Mouse (Mus musculus) lung, postnatal 14 days (tissue): Measurements from ENCODE around the gene Prnp.

Experiments used
- DNase-seq: peaks from one replicate; pipeline ENCODE4 v3.0.0; 2021

Gene Prnp

GRCm38 (mm10) chr2:131909683-131910572 is at the start of gene Prnp, which contains the start of gene Prn:
Gene Prnp, plus strand, starts transcription at chr2:131909928.
Gene Prn, plus strand, starts transcription at chr2:131909957.
- DNase-seq, result peak; percentile 94

GRCm38 (mm10) chr2:131862617-131863275 is 47.0 kb upstream of the Prnp start:
- DNase-seq, result no peak

GRCm38 (mm10) chr2:131863472-131863871 is 46.3 kb upstream of the Prnp start:
- DNase-seq, result no peak

- DNase-seq, result no peak
Measured at GRCm38 (mm10) chr2:131864262-131864796, 45.4 kb upstream of the Prnp start.

- DNase-seq, result no peak
Measured at GRCm38 (mm10) chr2:131866676-131867075, 43.1 kb upstream of the Prnp start.

GRCm38 (mm10) chr2:131868983-131869382 is 40.7 kb upstream of the Prnp start:
- no peak for DNase-seq

GRCm38 (mm10) chr2:131873376-131873775 is 36.4 kb upstream of the Prnp start:
- no peak for DNase-seq

GRCm38 (mm10) chr2:131876551-131877265 is 33.0 kb upstream of the Prnp start:
- no peak for DNase-seq

- DNase-seq, result no peak
Measured at GRCm38 (mm10) chr2:131881766-131882165, 28.0 kb upstream of the Prnp start.

GRCm38 (mm10) chr2:131883136-131883535 is 26.6 kb upstream of the Prnp start:
- no peak for DNase-seq

GRCm38 (mm10) chr2:131886503-131887160 is 23.1 kb upstream of the Prnp start:
- no peak for DNase-seq

GRCm38 (mm10) chr2:131888233-131888632 is 21.5 kb upstream of the Prnp start:
- no peak for DNase-seq

- no peak for DNase-seq
Measured at GRCm38 (mm10) chr2:131892534-131892933, 17.2 kb upstream of the Prnp start.

- no peak for DNase-seq
Measured at GRCm38 (mm10) chr2:131895106-131895505, 14.6 kb upstream of the Prnp start.

- no peak for DNase-seq
Measured at GRCm38 (mm10) chr2:131896011-131896410, 13.7 kb upstream of the Prnp start.

GRCm38 (mm10) chr2:131897336-131898109 is 12.2 kb upstream of the Prnp start:
- no peak for DNase-seq

GRCm38 (mm10) chr2:131902423-131902822 is 7.3 kb upstream of the Prnp start:
- DNase-seq, result no peak

GRCm38 (mm10) chr2:131902867-131903266 is 6.9 kb upstream of the Prnp start:
- DNase-seq, result peak; percentile 39

- DNase-seq, result no peak
Measured at GRCm38 (mm10) chr2:131905025-131905424, 4.7 kb upstream of the Prnp start.

- DNase-seq, result peak; percentile 20
Measured at GRCm38 (mm10) chr2:131905776-131906175, 4.0 kb upstream of the Prnp start.

GRCm38 (mm10) chr2:131906266-131906665 is 3.5 kb upstream of the Prnp start:
- DNase-seq, result no peak

- peak; percentile 18 for DNase-seq
Measured at GRCm38 (mm10) chr2:131906846-131907245, 2.9 kb upstream of the Prnp start.
